Mouse (Mus musculus) liver, embryonic 11.5 days (tissue): ENCODE measurements around the gene Hnrnpf. TPM values are rescaled to one million over a fixed set of nuclear protein-coding genes. Genes with fewer than 3 reads are reported as not detected.

Experiments
- ATAC-seq: fragments of 200-750 bp; cut with Nextera tagmentation; replicated peaks from 2 replicates; pipeline ENCODE4 v1.8.0; 2017; ENCODE audit warnings: moderate number of reproducible peaks, mild to moderate bottlenecking, moderate TSS enrichment, moderate library complexity; ENCODE audit not compliant: low FRiP score
- DNase-seq: peaks from one replicate; pipeline ENCODE4 v3.0.0-alpha.2; 2017; ENCODE audit warnings: low spot score
- H3K27ac ChIP-seq: fragments of 300-500 bp; sonication (generic); 2 replicates; pipeline ENCODE4 v1.5.1; 2014; ENCODE audit warnings: mild to moderate bottlenecking, low read depth, low read length, control low read depth
- H3K27me3 ChIP-seq: fragments of 300-500 bp; sonication (generic); replicated peaks from 2 replicates; pipeline ENCODE4 v1.6.1; 2014; ENCODE audit warnings: low read length, mixed read lengths; ENCODE audit not compliant: control insufficient read depth, insufficient read depth
- H3K36me3 ChIP-seq: fragments of 300-500 bp; sonication (generic); 2 replicates; pipeline ENCODE4 v1.6.1; 2014; ENCODE audit warnings: mild to moderate bottlenecking, low read length, moderate library complexity, mixed read lengths; ENCODE audit not compliant: control insufficient read depth, insufficient read depth
- H3K4me1 ChIP-seq: fragments of 300-500 bp; sonication (generic); replicated peaks from 2 replicates; pipeline ENCODE4 v1.6.1; 2014; ENCODE audit warnings: low read length, mixed read lengths; ENCODE audit not compliant: control insufficient read depth, insufficient read depth
- H3K4me2 ChIP-seq: fragments of 300-500 bp; sonication (generic); 2 replicates; pipeline ENCODE4 v1.6.1; 2014; ENCODE audit warnings: mild to moderate bottlenecking, control low read depth, moderate library complexity
- H3K4me3 ChIP-seq: fragments of 300-500 bp; sonication (generic); 2 replicates; pipeline ENCODE4 v1.5.1; 2014; ENCODE audit warnings: low read depth, low read length, control low read depth
- H3K9ac ChIP-seq: fragments of 300-500 bp; sonication (generic); 2 replicates; pipeline ENCODE4 v1.6.1; 2014; ENCODE audit warnings: low read depth, low read length, control low read depth
- H3K9me3 ChIP-seq: fragments of 300-500 bp; sonication (generic); 2 replicates; pipeline ENCODE4 v1.6.1; 2016; ENCODE audit warnings: low read length, inconsistent platforms, mixed read lengths; ENCODE audit not compliant: control insufficient read depth
- WGBS: fragments of 180-500 bp; shearing (Covaris S2); extraction: QIAGEN DNeasy Blood & Tissue Kit; methylation state at CpG from one replicate; pipeline ENCODE4 v1.1.7; 2014; 5-methylcytosine and 5-hydroxymethylcytosine counted together
- polyA plus RNA-seq: library from polyadenylated mRNA; unstranded; fragments of >200 nt; fragmentation: Nextera tagmentation; extraction: Ambion mirVana; gene quantifications from 2 replicates; pipeline ENCODE4 v1.2.1, GENCODE M21; 2014

Gene Hnrnpf
- 960 and 1,037 TPM in 2 replicates for polyA plus RNA-seq

- peaks cover 14% of the 10 kb centered on the region for H3K4me1 ChIP-seq
These were observed at the start of gene Hnrnpf for GRCm38 (mm10) chr6:117900126-117901080. Gene Hnrnpf (plus strand): TSS chr6:117900324.

GRCm38 (mm10) chr6:117851747-117852146, 48.4 kb upstream of the Hnrnpf start:
- no peak overlapping the region for H3K27ac ChIP-seq
- WGBS: 51% methylated on average over 2 of the region's 2 CpGs

More at GRCm38 (mm10) chr6:117900126-117901080, at the start of gene Hnrnpf:
- 48% methylated on average over 17 of the region's 17 CpGs for WGBS
- H3K9me3 ChIP-seq: no peaks in the 10 kb centered on the region
- peak within 1 kb of the TSS; percentile 22 for H3K4me3 ChIP-seq
- peak within 1 kb of the TSS; percentile 54; the same call in 1 of the 2 replicates for H3K9ac ChIP-seq
- no peaks in the 10 kb centered on the region for H3K27me3 ChIP-seq
- ATAC-seq: peak; percentile 78
- H3K27ac ChIP-seq: peak within 1 kb of the TSS; percentile 61
- no peaks in the 10 kb centered on the region for H3K36me3 ChIP-seq
- H3K4me2 ChIP-seq: peak within 1 kb of the TSS; percentile 56
- DNase-seq: no peak

GRCm38 (mm10) chr6:117857990-117858389, 42.1 kb upstream of the Hnrnpf start:
- no peaks in the 10 kb centered on the region for H3K9me3 ChIP-seq
- no peaks in the 10 kb centered on the region for H3K4me1 ChIP-seq
- WGBS: 78% methylated on average over 1 of the region's 1 CpGs
- DNase-seq (no peak), ATAC-seq (no peak)
- H3K4me2 ChIP-seq: no peak overlapping the region
- no peaks in the 10 kb centered on the region for H3K27me3 ChIP-seq
- H3K4me3 ChIP-seq: no peak overlapping the region
- H3K36me3 ChIP-seq: no peaks in the 10 kb centered on the region
- no peak overlapping the region for H3K9ac ChIP-seq
- H3K27ac ChIP-seq: no peak overlapping the region

More at GRCm38 (mm10) chr6:117851747-117852146, 48.4 kb upstream of the Hnrnpf start:
- Histone ChIP-seq H3K4me2 (no peak overlapping the region), H3K4me3 (no peak overlapping the region), H3K9me3 (no peaks in the 10 kb centered on the region), H3K36me3 (peaks cover 4% of the 10 kb centered on the region; the same call in 1 of the 2 replicates), H3K27me3 (no peaks in the 10 kb centered on the region), H3K4me1 (no peaks in the 10 kb centered on the region), H3K9ac (no peak overlapping the region)
- no peak for DNase-seq
- no peak for ATAC-seq

- H3K27me3 ChIP-seq: no peaks in the 10 kb centered on the region
- H3K27ac ChIP-seq: no peak within 1 kb of the TSS
- no peak for DNase-seq
- H3K4me3 ChIP-seq: peak within 1 kb of the TSS; percentile 73
- peak within 1 kb of the TSS; percentile 97 for H3K4me2 ChIP-seq
- 0 out of 2 replicates have a peak, but pooled peaks cover 4% of the 10 kb centered on the region for H3K4me1 ChIP-seq
- H3K9me3 ChIP-seq: no peaks in the 10 kb centered on the region
- 0 out of 2 replicates have a peak, but pooled peaks have one; percentile 35 for ATAC-seq
- H3K9ac ChIP-seq: peak within 1 kb of the TSS; percentile 68
- H3K36me3 ChIP-seq: no peaks in the 10 kb centered on the region
- WGBS: 61% methylated on average over 6 of the region's 6 CpGs
These were observed 38.3 kb upstream of the Hnrnpf start, which contains the start of gene Zfp239 for GRCm38 (mm10) chr6:117861848-117862247. Gene Zfp239 (plus strand): TSS chr6:117862100.

- WGBS: 48% methylated on average over 8 of the region's 8 CpGs
- no peaks in the 10 kb centered on the region for H3K27me3 ChIP-seq
- peak overlapping the region; percentile 73 for H3K4me3 ChIP-seq
- DNase-seq (no peak), ATAC-seq (peak; percentile 82)
- no peaks in the 10 kb centered on the region for H3K36me3 ChIP-seq
- peak overlapping the region; percentile 97 for H3K4me2 ChIP-seq
- peak overlapping the region; percentile 68; the same call in 1 of the 2 replicates for H3K9ac ChIP-seq
- H3K4me1 ChIP-seq: 0 out of 2 replicates have a peak, but pooled peaks cover 4% of the 10 kb centered on the region
- no peaks in the 10 kb centered on the region for H3K9me3 ChIP-seq
- no peak overlapping the region for H3K27ac ChIP-seq
These were observed 37.7 kb upstream of the Hnrnpf start for GRCm38 (mm10) chr6:117862465-117862864.

GRCm38 (mm10) chr6:117862899-117863620, 37.1 kb upstream of the Hnrnpf start:
- no peak overlapping the region for H3K27ac ChIP-seq
- H3K9ac ChIP-seq: peak overlapping the region; percentile 68
- H3K4me2 ChIP-seq: peak overlapping the region; percentile 97
- peak overlapping the region; percentile 73 for H3K4me3 ChIP-seq
- H3K4me1 ChIP-seq: 0 out of 2 replicates have a peak, but pooled peaks cover 4% of the 10 kb centered on the region
- 2% methylated on average over 26 of the region's 26 CpGs for WGBS
- DNase-seq (peak; percentile 67), ATAC-seq (peak; percentile 87)
- H3K36me3 ChIP-seq: no peaks in the 10 kb centered on the region
- H3K27me3 ChIP-seq: no peaks in the 10 kb centered on the region
- H3K9me3 ChIP-seq: no peaks in the 10 kb centered on the region

- peak overlapping the region; percentile 73 for H3K4me3 ChIP-seq
- no peaks in the 10 kb centered on the region for H3K9me3 ChIP-seq
- 0 out of 2 replicates have a peak, but pooled peaks cover 4% of the 10 kb centered on the region for H3K4me1 ChIP-seq
- H3K27ac ChIP-seq: no peak overlapping the region
- H3K4me2 ChIP-seq: peak overlapping the region; percentile 97
- H3K27me3 ChIP-seq: no peaks in the 10 kb centered on the region
- no peak overlapping the region; the same call in 1 of the 2 replicates for H3K9ac ChIP-seq
- ATAC-seq (no peak), DNase-seq (no peak)
- WGBS: 90% methylated on average over 8 of the region's 8 CpGs
- H3K36me3 ChIP-seq: no peaks in the 10 kb centered on the region
These were observed 36.4 kb upstream of the Hnrnpf start for GRCm38 (mm10) chr6:117863751-117864150.

GRCm38 (mm10) chr6:117868187-117868586, 31.9 kb upstream of the Hnrnpf start:
- H3K4me2 ChIP-seq: no peak overlapping the region
- ATAC-seq: no peak

More at GRCm38 (mm10) chr6:117868187-117868586, 31.9 kb upstream of the Hnrnpf start:
- no peak for DNase-seq
- Histone ChIP-seq H3K36me3 (no peaks in the 10 kb centered on the region), H3K4me1 (0 out of 2 replicates have a peak, but pooled peaks cover 4% of the 10 kb centered on the region), H3K27ac (no peak overlapping the region), H3K9ac (no peak overlapping the region), H3K4me3 (no peak overlapping the region), H3K9me3 (no peaks in the 10 kb centered on the region), H3K27me3 (no peaks in the 10 kb centered on the region)
- WGBS: 91% methylated on average over 8 of the region's 8 CpGs
